Mouse (Mus musculus): Measurements from ENCODE around the gene Trmt5.

Gene Trmt5

GRCm38 (mm10) chr12:73269933-73270332 is 16.6 kb downstream of the Trmt5 start:
- DNase-seq (ENCODE audit: low spot score in 2 of 2): no peak

- DNase-seq (ENCODE audit: low spot score in 2 of 2): no peak
Measured at GRCm38 (mm10) chr12:73269531-73269930, 17.0 kb downstream of the Trmt5 start.

GRCm38 (mm10) chr12:73268497-73268896 is 18.0 kb downstream of the Trmt5 start:
- no peak for DNase-seq (ENCODE audit: low spot score in 2 of 2)

- DNase-seq (ENCODE audit: low spot score in 2 of 2): no peak
Measured at GRCm38 (mm10) chr12:73266597-73266996, 19.9 kb downstream of the Trmt5 start.

- no peak for DNase-seq (ENCODE audit: low spot score in 2 of 2)
Measured at GRCm38 (mm10) chr12:73265381-73265978, 21.0 kb downstream of the Trmt5 start.

GRCm38 (mm10) chr12:73260339-73260738 is 26.2 kb downstream of the Trmt5 start:
- no peak for DNase-seq (ENCODE audit: low spot score in 2 of 2)

GRCm38 (mm10) chr12:73259269-73259668 is 27.2 kb downstream of the Trmt5 start:
- DNase-seq (ENCODE audit: low spot score in 2 of 2): no peak

GRCm38 (mm10) chr12:73255006-73255405 is 31.5 kb downstream of the Trmt5 start:
- no peak for DNase-seq (ENCODE audit: low spot score in 2 of 2)

GRCm38 (mm10) chr12:73245687-73246086 is 40.8 kb downstream of the Trmt5 start:
- DNase-seq (ENCODE audit: low spot score in 2 of 2): no peak

GRCm38 (mm10) chr12:73241960-73242359 is 44.5 kb downstream of the Trmt5 start:
- DNase-seq (ENCODE audit: low spot score in 2 of 2): no peak

GRCm38 (mm10) chr12:73232586-73232985 is 53.9 kb downstream of the Trmt5 start:
- DNase-seq (ENCODE audit: low spot score in 2 of 2): no peak

GRCm38 (mm10) chr12:73231552-73231951 is 55.0 kb downstream of the Trmt5 start:
- DNase-seq (ENCODE audit: low spot score in 2 of 2): no peak

GRCm38 (mm10) chr12:73230196-73230595 is 56.3 kb downstream of the Trmt5 start:
- DNase-seq (ENCODE audit: low spot score in 2 of 2): no peak
